ENCODE assay signal across 7 mouse cellular contexts in genomic region chr7:80026990-80027635, GRCm38 (mm10). TPM values are rescaled to one million over a fixed set of nuclear protein-coding genes. Genes with fewer than 3 reads are reported as not detected.
DNase-seq lines count a peak whose midpoint lies in the region; ATAC-seq and TF ChIP-seq lines count a peak whose summit lies in the region.

No protein-coding gene starts in this region.

- peak; percentile 86 for DNase-seq in adrenal gland, postnatal 10 days
- DNase-seq in heart, adult 9 months (ENCODE audit: low spot score in 2 of 2) = peak; percentile 84 to 85
- peak; percentile 77 to 81 for DNase-seq in kidney, adult 8-10 months
- DNase-seq in liver, embryonic 11.5 days (ENCODE audit: low spot score) = peak; percentile 77
- DNase-seq in splenic B cell, adult 2 months (ENCODE audit: low read depth, low spot score) = peak; percentile 85

- peaks cover 18% of the 10 kb centered on the region for H3K79me2 ChIP-seq in myocyte (ENCODE audit: control insufficient read depth, insufficient read depth)

- H3ac ChIP-seq in myocyte (ENCODE audit: control insufficient read depth, insufficient read length) = peak overlapping the region; percentile 93

- peak overlapping the region; percentile 76 for H3K9ac ChIP-seq in embryonic facial prominence, embryonic 12.5 days
- peak overlapping the region; percentile 93 for H3K9ac ChIP-seq in liver, embryonic 11.5 days (ENCODE audit: low read depth, low read length)

- H3K4me2 ChIP-seq in embryonic facial prominence, embryonic 12.5 days (replicated peaks) = peak overlapping the region; percentile 94
- peak overlapping the region; percentile 98 for H3K4me2 ChIP-seq in liver, embryonic 11.5 days
- peak overlapping the region; percentile 82 for H3K4me2 ChIP-seq in myocyte (ENCODE audit: low read depth)

- no peak for ATAC-seq in embryonic facial prominence, embryonic 12.5 days (ENCODE audit: insufficient number of reproducible peaks, insufficient read depth, low FRiP score, low TSS enrichment)
- 0 out of 2 replicates have a peak, but pooled peaks have one; percentile 9 for ATAC-seq in liver, embryonic 11.5 days (replicated peaks; ENCODE audit: low FRiP score)

- WGBS in embryonic facial prominence, embryonic 12.5 days = under 1% methylated on average over 58 of the region's 71 CpGs
- under 1% methylated on average over 45 of the region's 71 CpGs for WGBS in liver, embryonic 11.5 days

- H3K4me3 ChIP-seq in embryonic facial prominence, embryonic 12.5 days = peak overlapping the region; percentile 68
- peak overlapping the region; percentile 90 for H3K4me3 ChIP-seq in liver, embryonic 11.5 days (ENCODE audit: low read depth, low read length)
- H3K4me3 ChIP-seq in myocyte = peak overlapping the region; percentile 59

- H3K27ac ChIP-seq in embryonic facial prominence, embryonic 12.5 days = peak overlapping the region; percentile 95
- peak overlapping the region; percentile 84 for H3K27ac ChIP-seq in liver, embryonic 11.5 days (ENCODE audit: low read depth, low read length)

- TF ChIP-seq POLR2A in myocyte (IDR thresholded peaks at IDR 0.05; ENCODE audit: insufficient read length, low read depth) = peak; percentile 78

- peaks cover 36% of the 10 kb centered on the region for H3K4me1 ChIP-seq in embryonic facial prominence, embryonic 12.5 days
- peaks cover 32% of the 10 kb centered on the region for H3K4me1 ChIP-seq in liver, embryonic 11.5 days (replicated peaks; ENCODE audit: control insufficient read depth, insufficient read depth, low read length)

- H3K36me3 ChIP-seq in embryonic facial prominence, embryonic 12.5 days = no peaks in the 10 kb centered on the region
- no peaks in the 10 kb centered on the region for H3K36me3 ChIP-seq in liver, embryonic 11.5 days (ENCODE audit: control insufficient read depth, insufficient read depth, low read length)
- H3K36me3 ChIP-seq in myocyte (ENCODE audit: control insufficient read depth, insufficient read depth) = no peaks in the 10 kb centered on the region
- no peaks in the 10 kb centered on the region for H3K36me3 ChIP-seq in splenic B cell, adult 2 months (ENCODE audit: control insufficient read depth, insufficient read depth, low read length, poor library complexity, severe bottlenecking)

- no peaks in the 10 kb centered on the region for H3K9me3 ChIP-seq in embryonic facial prominence, embryonic 12.5 days
- no peaks in the 10 kb centered on the region for H3K9me3 ChIP-seq in liver, embryonic 11.5 days (ENCODE audit: control insufficient read depth, low read length)

- no peaks in the 10 kb centered on the region for H3K27me3 ChIP-seq in embryonic facial prominence, embryonic 12.5 days
- no peaks in the 10 kb centered on the region for H3K27me3 ChIP-seq in liver, embryonic 11.5 days (replicated peaks; ENCODE audit: control insufficient read depth, insufficient read depth, low read length)
- no peaks in the 10 kb centered on the region for H3K27me3 ChIP-seq in myocyte (ENCODE audit: control insufficient read depth, insufficient read depth, insufficient read length)
- H3K27me3 ChIP-seq in splenic B cell, adult 2 months (ENCODE audit: control insufficient read depth, insufficient read depth, low read length, poor library complexity, severe bottlenecking) = no peaks in the 10 kb centered on the region

TF ChIP-seq in myocyte, 11 proteins besides CTCF, POLR2A, EP300 and RAD21:
- TF ChIP-seq CEBPB (IDR thresholded peaks at IDR 0.05; ENCODE audit: insufficient read depth, poor library complexity, severe bottlenecking) (no peak), MYOG (IDR thresholded peaks at IDR 0.05; ENCODE audit: control insufficient read depth in 1 of 3, insufficient read depth in 1 of 3, insufficient read length in 2 of 3, low read depth in 2 of 3) (peak in 1 of 3 experiments; percentile 57), POLR2AphosphoS2 (IDR thresholded peaks at IDR 0.05; ENCODE audit: insufficient read length, low read depth) (peak; percentile 36), REST (IDR thresholded peaks at IDR 0.05; ENCODE audit: insufficient read depth, insufficient read length) (no peak), TCF12 (IDR thresholded peaks at IDR 0.05; ENCODE audit: insufficient read depth, poor library complexity, severe bottlenecking) (no peak), MYOD1 (IDR thresholded peaks at IDR 0.05; ENCODE audit: control insufficient read depth in 1 of 3, insufficient read length in 2 of 3, low read depth in 2 of 3) (peak in 1 of 3 experiments; percentile 61), SRF (IDR thresholded peaks at IDR 0.05; ENCODE audit: control insufficient read depth, insufficient read length, low read depth) (no peak)

RNA-seq across cellular contexts. Expression of gene Zfp710, which starts 2.5 kb away (rescaled TPM):
- total RNA-seq in adrenal gland, postnatal 10 days (2021) = 10 to 100 TPM; 18.7 to 26.9 TPM
- polyA plus RNA-seq in embryonic facial prominence, embryonic 12.5 days (2016; fragmentation: Nextera tagmentation; extraction: Ambion mirVana) = 21.6 and 22.2 TPM in 2 replicates
- 10.8 and 11.8 TPM in 2 replicates for polyA plus RNA-seq in liver, embryonic 11.5 days (2014; fragmentation: Nextera tagmentation; extraction: Ambion mirVana)
- 5.3 TPM for polyA plus RNA-seq in myocyte (2012; fragmentation: generic; extraction: Trizol)
